Mouse (Mus musculus) olfactory bulb, adult 2 months (tissue): ENCODE measurements around the gene Disp1. TPM values are rescaled to one million over a fixed set of nuclear protein-coding genes. Genes with fewer than 3 reads are reported as not detected.

Source experiments
- H3K27ac ChIP-seq: fragments of 200-500 bp; 2 replicates; pipeline ENCODE4 v1.5.1; 2012; ENCODE audit warnings: low read depth, low read length; ENCODE audit not compliant: insufficient read depth
- H3K4me1 ChIP-seq: fragments of 200-500 bp; 2 replicates; pipeline ENCODE4 v1.6.1; 2012; ENCODE audit warnings: low read length; ENCODE audit not compliant: control insufficient read depth, insufficient read depth
- H3K4me3 ChIP-seq: fragments of 200-500 bp; 2 replicates; pipeline ENCODE4 v1.5.1; 2012; ENCODE audit warnings: mild to moderate bottlenecking, low read depth, low read length, moderate library complexity; ENCODE audit not compliant: insufficient read depth
- CTCF ChIP-seq: fragments of 200-500 bp; IDR thresholded peaks from 2 replicates; pipeline ENCODE4 v1.5.1; 2012; ENCODE audit warnings: low read depth, mild to moderate bottlenecking, low read length, moderate library complexity; ENCODE audit not compliant: insufficient read depth
- POLR2A ChIP-seq: fragments of 200-500 bp; IDR thresholded peaks from 2 replicates; pipeline ENCODE4 v1.6.1; 2012; ENCODE audit warnings: mild to moderate bottlenecking, low read depth, low read length, moderate library complexity; ENCODE audit not compliant: insufficient read depth
- WGBS: fragments of 180-500 bp; shearing (Covaris S2); methylation state at CpG from one replicate; pipeline ENCODE4 v1.1.7; 2018; 5-methylcytosine and 5-hydroxymethylcytosine counted together
- polyA plus RNA-seq: library from polyadenylated mRNA; stranded (reverse); fragments of >200 nt; gene quantifications from 2 replicates; pipeline ENCODE4 v1.2.4, GENCODE M21; 2012; ENCODE audit warnings: low replicate concordance; ENCODE audit not compliant: missing spikeins, insufficient read depth, insufficient read length

The Disp1 gene
- polyA plus RNA-seq, 1 experiment, result not detected

DNA sequence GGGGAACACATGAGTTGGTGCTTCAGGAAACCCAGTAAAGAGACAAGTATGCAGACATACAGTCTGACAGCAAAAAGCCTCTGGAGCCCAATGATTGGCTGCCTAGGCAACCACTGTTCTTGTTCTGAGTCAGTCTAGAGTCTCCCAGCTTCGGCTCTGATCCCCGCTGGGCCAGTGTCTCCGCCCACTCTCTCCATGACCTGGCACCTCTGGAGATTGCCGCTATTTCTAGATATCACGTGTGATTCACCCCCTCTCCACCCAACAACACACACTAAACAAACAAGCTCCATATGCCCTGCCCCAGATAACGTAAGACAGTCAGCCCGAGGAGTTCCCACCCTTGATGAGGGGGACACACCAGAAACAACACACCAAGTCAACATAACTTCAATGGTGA, 168.7 kb downstream of the Disp1 start:
- TF ChIP-seq CTCF (no peak), POLR2A (no peak)
- H3K4me1 ChIP-seq, result peaks cover 4% of the 10 kb centered on the region; the same call in 1 of the 2 replicates
- no peak overlapping the region for H3K27ac ChIP-seq
- 50% methylated on average over 7 of the region's 7 CpGs for WGBS
- H3K4me3 ChIP-seq, result no peak overlapping the region

DNA sequence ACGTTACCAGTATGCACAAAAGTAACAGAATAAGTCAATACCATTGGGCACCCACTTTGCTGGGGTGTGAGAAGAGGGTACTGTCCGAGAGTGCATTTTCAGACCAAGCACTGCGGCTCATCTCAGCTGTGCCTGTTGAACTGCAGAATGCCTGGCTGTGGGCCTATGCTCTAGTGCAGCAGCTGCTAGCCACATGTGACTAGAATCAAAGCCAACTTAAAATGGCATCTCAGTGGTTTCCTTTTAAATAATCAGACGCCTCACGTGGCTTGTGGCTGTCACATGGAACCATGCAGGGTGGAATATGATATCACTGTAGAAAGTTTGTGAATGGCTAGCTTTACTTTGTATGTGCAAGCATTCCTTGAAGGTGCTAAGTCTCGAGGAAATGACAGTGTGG, 172.0 kb downstream of the Disp1 start:
- TF ChIP-seq CTCF (no peak), POLR2A (no peak)
- 74% methylated on average over 6 of the region's 6 CpGs for WGBS
- Histone ChIP-seq H3K27ac (no peak overlapping the region), H3K4me1 (peaks cover 4% of the 10 kb centered on the region; the same call in 1 of the 2 replicates), H3K4me3 (no peak overlapping the region)

DNA sequence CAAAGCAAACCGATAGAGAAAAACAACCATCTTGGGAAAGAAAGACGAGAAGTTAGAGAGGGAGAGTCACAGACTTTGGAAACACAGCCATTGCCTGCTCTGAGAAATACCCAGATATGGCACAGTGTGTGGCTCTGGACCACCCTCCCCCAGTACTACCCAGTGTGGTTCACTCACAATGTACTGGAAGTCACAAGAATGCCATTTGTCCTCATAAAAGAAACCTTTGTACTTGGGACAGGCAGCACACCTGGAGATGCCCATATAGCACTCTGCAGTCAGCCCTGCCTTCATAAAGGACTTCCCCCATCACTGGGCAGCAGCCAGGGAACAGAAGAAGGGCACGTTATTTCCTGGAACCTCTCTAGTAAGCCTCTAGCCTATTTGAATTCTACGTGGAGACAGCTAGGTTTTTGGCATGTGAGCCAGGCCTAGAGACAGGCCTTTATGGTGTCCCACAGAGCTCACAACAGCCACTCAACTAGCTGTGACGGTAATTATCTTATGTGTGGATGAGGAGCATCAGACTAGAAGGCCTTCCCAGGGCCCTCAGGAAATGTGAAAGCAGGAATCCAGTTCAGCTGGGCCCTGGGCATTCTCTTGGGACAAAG, 173.3 kb downstream of the Disp1 start:
- no peak overlapping the region for H3K27ac ChIP-seq
- 65% methylated on average over 5 of the region's 5 CpGs for WGBS
- peaks cover 12% of the 10 kb centered on the region for H3K4me1 ChIP-seq
- TF ChIP-seq POLR2A (no peak), CTCF (no peak)
- H3K4me3 ChIP-seq, result no peak overlapping the region

- Histone ChIP-seq H3K27ac (no peak overlapping the region), H3K4me3 (no peak overlapping the region), H3K4me1 (peaks cover 8% of the 10 kb centered on the region)
- 63% methylated on average over 7 of the region's 7 CpGs for WGBS
- TF ChIP-seq POLR2A (no peak), CTCF (no peak)
Observed at GRCm38 (mm10) chr1:183047191-183047912, 174.0 kb downstream of the Disp1 start.

DNA sequence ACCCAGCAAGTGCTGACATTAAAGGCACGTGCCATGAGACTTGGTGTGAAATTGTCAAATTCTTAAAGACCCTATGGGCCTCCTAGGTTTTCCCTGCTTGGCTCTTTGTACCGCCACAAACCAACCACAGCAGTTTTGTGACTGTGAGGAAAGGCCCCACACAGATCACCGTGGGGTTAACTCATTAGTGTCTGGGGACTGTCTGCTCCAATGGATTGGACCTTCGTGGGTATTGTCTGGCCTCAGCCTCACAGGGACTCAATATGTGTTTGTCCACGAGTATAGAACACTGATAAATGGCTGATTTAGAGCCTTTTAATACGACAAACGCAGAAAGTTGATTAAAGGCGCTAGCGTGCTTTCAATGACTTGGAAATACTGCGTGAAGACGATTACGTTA, 175.2 kb downstream of the Disp1 start:
- no peak for TF ChIP-seq POLR2A
- no peak for TF ChIP-seq CTCF
- WGBS, result 75% methylated on average over 12 of the region's 12 CpGs
- no peak overlapping the region for H3K27ac ChIP-seq
- peaks cover 8% of the 10 kb centered on the region for H3K4me1 ChIP-seq
- H3K4me3 ChIP-seq, result no peak overlapping the region

DNA sequence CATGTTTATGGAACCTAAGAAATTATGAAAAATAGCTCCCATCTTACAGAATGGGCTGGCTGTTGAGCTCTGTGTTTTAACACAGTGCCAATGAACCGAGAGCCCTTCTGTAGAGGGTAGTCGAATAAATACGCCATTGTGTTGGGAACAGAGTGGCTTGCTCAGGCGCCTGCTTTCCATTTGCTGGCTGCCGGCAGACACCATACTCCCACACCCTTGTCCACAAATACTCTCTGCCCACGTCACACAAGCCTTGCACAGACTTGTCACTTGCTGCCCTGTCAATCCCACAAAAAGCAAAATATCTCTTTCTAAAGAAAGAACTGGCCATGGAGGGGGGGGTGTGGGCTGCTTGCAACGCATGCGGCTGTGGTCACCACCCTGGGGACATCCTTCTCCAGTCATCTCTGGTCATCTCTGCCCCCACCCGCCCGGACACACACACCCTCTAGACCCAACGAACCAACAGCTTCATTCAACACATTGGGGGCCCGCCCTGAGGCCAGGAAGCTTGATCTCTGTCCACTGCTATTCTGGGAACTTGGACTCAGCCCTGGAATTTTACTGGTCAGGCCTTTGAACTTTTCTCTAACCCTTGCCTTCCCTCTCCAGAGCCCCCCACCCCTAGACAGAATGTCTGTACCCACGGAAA, 178.0 kb downstream of the Disp1 start:
- WGBS, result 60% methylated on average over 13 of the region's 13 CpGs

DNA sequence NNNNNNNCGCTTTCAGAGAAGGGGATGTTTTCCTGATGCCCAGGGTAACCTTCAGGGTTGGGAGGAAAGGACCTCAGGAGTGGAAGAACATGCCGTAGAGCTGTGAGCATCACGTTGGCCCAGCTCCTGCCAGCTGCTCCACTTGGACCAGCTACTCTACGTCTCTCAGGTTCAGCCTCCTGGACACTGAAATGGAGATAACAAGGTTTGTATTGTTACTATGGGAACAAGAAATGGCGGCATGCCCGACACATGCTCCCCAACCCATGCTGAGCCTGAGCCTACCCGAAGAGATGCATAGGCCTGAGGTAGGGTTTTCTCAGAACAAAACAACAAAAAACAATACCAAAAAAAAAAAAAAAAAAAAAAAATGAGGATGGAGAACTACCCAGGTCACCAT, 179.6 kb downstream of the Disp1 start:
- Histone ChIP-seq H3K27ac (no peak overlapping the region), H3K4me3 (no peak overlapping the region), H3K4me1 (peaks cover 17% of the 10 kb centered on the region)
- no peak for TF ChIP-seq POLR2A
- no peak for TF ChIP-seq CTCF
- WGBS, result 67% methylated on average over 6 of the region's 7 CpGs

More for the DNA sequence above, 178.0 kb downstream of the Disp1 start:
- peaks cover 17% of the 10 kb centered on the region for H3K4me1 ChIP-seq
- H3K27ac ChIP-seq, result no peak overlapping the region
- TF ChIP-seq POLR2A (no peak), CTCF (no peak)
- H3K4me3 ChIP-seq, result no peak overlapping the region

DNA sequence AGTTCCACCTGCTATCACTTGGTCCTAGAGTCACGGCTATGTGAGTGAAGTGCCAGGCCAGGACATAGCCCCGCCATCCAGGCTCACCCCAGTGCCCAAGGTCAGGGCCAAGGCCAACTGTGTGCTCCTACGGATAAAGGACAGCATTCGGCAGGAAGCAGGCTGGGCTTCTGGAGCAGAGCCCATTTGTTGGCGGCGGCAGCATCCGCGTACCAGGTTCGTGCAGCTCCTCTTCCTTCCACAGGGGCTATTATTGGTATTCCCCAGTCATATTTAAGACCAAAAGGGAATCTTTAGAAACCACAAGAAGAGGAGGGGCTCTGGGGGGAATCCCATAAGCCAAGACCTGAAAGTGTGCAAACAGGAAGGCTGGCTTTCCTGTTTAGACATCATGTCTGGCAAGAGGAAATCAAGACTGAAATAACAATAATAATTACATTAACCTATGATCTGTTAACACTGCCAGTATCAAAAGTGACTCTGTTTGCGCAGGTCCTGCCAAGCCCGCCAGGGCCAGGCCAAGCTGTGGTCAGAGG, 180.4 kb downstream of the Disp1 start:
- TF ChIP-seq CTCF, result no peak
- TF ChIP-seq POLR2A, result no peak
- 75% methylated on average over 11 of the region's 11 CpGs for WGBS
- Histone ChIP-seq H3K27ac (no peak overlapping the region), H3K4me1 (peaks cover 17% of the 10 kb centered on the region), H3K4me3 (no peak overlapping the region)
